Mouse (Mus musculus): ENCODE data around the gene Ift20.

Ift20 gene

DNA sequence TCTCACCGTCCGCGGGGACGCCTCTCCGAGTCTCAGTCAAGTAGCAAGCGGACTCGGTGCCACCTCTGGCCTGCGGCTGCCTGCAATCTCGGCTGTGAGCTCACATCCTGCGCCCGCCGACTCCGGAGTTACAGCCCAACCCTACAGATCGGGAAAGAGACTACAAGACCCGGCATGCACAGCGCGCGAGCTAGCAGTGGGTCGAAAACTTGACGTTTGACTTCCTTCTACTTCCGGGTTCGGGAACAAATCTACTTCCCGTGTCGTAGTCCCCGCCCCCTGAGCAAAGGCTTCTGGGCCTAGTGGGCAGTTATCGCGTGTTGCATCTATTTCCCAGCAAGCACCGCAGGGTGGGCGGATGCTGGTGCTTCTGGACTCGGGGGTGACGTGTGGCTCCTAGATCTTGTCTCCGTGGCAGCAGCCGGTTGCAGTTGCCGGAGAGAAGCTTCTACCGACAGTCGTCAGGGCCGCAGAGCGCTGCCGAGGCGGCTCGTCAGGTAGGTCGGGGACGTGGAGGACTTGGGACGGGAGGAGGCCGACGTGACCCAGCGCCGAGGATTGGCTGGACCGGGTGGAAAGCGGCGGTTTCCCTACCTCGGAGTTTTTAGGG, at the start of gene Ift20, which contains the start of gene Tnfaip1:
Gene Ift20 (plus strand): TSS at position 282 of the 610 bp plus-strand sequence.
Gene Tnfaip1 (minus strand): TSS at position 253 of the 610 bp plus-strand sequence.
- peak; percentile 93 for DNase-seq (ENCODE audit: extremely low spot score, low read depth, low spot score)

DNA sequence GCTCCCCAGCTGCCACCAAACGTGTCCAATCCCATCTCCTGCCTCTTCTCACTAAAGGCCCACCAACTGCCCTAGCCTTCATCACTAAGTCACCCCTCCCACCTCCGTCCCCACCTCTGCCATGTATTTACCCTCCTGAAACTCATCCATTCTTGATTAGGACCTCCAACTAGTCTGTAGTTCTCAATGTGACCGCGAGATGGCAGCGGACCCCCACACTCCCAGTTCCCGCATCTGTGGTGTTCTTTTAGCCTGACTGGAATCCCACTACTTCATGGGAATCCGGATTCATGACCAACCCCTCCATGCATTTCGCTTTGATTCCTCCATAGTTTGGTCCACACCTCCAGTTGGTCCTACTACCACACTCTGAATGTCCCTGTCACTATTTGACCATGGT, 48.0 kb upstream of the Ift20 start:
- DNase-seq (ENCODE audit: extremely low spot score, low read depth, low spot score), result no peak

DNA sequence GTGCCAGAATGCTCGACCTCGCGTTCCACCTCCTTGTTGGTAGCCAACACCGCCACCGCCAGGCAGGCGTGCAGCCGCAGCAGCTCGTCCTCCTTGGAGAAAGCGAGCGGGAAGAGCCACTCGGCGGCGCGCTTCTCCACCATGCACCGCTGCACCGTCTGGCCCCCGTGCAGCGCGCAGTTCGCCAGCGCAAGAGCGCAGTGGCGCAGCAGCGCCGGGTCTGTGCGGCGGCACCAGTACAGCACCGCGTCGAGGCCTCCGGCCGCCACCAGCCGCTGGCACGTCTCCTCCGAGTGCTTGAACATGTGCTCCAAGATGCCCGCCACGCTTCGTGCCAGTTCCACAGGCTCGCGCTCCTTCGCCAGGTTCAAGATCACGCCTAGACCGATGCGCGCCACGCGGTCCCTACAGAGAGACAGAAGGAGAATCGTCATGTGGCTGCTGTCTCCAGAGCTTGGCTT, 45.4 kb upstream of the Ift20 start:
- no peak for DNase-seq (ENCODE audit: extremely low spot score, low read depth, low spot score)

DNA sequence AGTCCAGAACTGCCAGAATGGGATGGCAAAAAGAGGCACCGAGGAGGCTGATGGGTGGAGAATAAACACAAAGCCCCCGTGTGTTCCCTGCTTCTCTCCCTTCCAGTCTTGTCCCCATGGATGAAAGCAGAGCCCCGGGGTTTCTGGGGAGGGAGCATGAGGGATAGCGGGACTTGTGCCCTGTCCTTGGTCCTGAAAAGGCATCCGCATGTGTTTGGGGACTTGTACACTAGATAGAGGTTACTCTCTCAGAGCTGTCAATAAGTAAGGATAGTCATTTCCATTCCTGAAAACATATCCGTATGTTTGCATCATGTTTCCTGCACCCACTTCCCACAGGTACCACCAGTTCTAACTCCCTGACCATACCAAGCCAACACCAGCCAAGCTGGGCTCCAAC, 40.3 kb upstream of the Ift20 start:
- DNase-seq (ENCODE audit: extremely low spot score, low read depth, low spot score), result peak; percentile 44

DNA sequence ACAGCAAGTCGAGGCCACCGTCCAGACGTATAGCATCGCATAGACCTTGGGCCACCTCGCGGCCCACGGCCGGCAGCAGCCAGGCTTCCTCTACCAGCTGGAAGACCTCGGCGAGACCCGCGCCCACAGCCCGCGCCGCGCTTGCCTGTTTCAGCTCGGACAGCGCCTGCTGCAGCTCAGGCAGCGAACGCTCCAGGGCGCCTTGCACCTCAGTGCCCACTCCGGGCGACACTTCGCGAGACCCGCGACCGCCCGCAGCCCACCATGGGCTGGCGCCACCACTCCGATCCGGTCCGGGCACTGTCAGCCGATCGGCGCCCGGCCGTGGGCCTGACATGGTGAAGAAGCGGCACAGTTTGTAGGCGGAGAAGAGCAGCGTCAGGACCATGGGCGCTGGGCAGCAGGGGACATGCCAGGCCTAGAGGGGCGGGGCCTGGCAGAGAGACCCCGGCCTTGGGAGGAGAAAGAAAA, 39.1 kb upstream of the Ift20 start:
- no peak for DNase-seq (ENCODE audit: extremely low spot score, low read depth, low spot score)

DNA sequence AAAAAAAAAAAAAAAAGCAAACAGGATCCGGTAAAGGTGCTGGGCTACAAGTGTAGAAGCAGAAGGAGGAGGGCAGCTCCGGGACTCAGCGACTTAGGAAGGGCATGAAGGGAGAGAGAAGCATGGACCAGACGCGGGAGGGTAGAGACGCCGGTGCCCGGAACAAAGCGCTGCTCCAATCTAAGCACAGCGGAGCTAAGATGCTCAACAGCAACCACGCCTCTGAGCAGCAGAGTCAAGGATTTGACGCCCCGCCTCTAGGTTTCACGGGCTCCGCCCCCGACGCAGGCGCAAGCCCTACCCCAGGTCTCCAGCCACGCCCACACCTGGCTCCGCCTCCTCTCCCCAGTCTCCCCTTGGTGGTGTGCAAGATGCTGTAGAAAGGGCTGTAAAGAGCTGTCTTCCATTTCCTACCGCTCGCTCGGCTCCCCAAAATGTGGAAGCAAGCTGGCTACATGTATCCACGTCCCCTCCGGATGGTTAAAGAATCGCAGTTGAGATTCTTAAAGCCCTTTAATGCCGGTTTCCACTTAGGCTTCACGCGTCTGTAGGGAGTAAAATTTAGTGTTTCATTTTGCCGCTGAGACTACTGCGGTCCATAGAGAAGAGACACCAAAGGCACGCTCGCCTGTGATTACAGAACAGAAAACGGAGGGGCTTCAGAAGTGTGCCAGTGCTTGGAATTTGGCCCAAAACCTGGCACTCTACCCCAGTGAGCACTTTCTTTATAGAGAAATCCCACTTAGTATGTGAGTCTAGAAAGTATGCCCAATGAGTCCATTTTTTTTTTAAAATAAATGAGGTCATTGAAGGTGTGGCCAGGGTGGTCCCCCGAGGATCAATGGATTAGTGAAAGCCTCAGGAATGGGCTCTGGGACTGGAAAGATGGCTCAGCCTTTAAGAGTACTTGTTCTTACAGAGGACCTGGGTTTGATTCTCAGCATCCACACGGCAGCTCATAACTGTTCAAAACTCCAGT, 38.3 kb upstream of the Ift20 start, which contains the start of gene Sarm1:
Gene Sarm1 (minus strand): TSS at position 211 of the 979 bp plus-strand sequence.
- peak; percentile 91 for DNase-seq (ENCODE audit: extremely low spot score, low read depth, low spot score)

DNA sequence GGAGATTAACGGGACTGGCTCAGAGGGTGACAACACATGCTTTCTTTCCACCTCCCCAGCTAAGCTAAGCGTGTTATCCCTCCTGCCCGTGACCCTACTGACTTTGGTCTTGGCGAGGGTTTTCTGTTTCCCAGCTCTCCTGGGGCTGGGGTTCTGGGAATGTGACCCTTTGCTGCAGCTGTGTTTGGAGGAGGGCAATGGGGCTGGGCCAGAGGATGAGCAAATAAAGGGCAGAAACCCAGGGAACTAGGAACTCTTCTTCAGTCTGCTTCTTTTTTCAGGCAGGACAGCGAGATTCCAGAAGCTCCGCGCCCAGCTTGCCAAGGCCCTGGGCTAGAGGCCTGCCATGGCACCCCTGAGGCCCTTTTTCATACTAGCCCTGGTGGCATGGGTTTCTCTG, 37.2 kb upstream of the Ift20 start, which contains the start of gene Vtn:
Gene Vtn (plus strand): TSS at position 88 of the 400 bp plus-strand sequence.
- DNase-seq (ENCODE audit: extremely low spot score, low read depth, low spot score), result no peak

DNA sequence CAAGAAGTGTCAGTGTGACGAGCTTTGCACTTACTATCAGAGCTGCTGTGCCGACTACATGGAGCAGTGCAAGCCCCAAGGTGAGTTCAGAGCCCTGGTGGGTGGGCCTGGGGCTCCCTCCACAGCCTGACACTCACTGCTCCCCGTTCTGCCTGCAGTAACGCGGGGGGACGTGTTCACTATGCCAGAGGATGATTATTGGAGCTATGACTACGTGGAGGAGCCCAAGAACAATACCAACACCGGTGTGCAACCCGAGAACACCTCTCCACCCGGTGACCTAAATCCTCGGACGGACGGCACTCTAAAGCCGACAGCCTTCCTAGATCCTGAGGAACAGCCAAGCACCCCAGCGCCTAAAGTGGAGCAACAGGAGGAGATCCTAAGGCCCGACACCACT, 36.6 kb upstream of the Ift20 start:
- DNase-seq (ENCODE audit: extremely low spot score, low read depth, low spot score), result no peak

DNA sequence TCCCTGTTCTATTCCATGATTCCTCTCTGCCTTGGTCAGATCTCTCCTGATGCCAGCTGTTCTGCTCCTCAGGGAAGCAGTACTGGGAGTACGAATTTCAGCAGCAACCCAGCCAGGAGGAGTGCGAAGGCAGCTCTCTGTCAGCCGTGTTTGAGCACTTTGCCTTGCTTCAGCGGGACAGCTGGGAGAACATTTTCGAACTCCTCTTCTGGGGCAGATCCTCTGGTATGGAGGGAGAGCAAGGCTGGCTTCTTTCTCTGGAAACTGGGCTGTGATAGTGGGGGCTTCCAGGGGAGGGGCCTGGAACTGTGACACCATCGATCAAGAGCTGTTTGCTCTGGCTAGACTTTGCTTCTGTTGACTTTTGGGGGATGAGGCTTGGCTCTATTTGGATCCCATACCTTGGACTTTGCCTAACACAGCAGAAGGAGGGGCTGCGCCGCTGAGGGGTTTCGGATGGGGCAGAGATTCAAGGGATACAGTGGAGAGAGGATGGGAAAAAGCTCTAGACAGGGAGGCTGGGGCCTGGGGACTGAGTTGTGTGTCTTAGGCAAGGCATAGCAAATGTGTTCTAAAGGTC, 35.4 kb upstream of the Ift20 start:
- DNase-seq (ENCODE audit: extremely low spot score, low read depth, low spot score), result no peak

DNA sequence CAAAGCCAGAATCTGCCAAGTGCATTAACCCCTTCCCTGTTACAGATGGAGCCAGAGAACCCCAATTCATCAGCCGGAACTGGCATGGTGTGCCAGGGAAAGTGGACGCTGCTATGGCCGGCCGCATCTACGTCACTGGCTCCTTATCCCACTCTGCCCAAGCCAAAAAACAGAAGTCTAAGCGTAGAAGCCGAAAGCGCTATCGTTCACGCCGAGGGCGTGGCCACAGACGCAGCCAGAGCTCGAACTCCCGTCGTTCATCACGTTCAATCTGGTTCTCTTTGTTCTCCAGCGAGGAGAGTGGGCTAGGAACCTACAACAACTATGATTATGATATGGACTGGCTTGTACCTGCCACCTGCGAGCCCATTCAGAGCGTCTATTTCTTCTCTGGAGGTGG, 34.6 kb upstream of the Ift20 start:
- DNase-seq (ENCODE audit: extremely low spot score, low read depth, low spot score), result no peak

DNA sequence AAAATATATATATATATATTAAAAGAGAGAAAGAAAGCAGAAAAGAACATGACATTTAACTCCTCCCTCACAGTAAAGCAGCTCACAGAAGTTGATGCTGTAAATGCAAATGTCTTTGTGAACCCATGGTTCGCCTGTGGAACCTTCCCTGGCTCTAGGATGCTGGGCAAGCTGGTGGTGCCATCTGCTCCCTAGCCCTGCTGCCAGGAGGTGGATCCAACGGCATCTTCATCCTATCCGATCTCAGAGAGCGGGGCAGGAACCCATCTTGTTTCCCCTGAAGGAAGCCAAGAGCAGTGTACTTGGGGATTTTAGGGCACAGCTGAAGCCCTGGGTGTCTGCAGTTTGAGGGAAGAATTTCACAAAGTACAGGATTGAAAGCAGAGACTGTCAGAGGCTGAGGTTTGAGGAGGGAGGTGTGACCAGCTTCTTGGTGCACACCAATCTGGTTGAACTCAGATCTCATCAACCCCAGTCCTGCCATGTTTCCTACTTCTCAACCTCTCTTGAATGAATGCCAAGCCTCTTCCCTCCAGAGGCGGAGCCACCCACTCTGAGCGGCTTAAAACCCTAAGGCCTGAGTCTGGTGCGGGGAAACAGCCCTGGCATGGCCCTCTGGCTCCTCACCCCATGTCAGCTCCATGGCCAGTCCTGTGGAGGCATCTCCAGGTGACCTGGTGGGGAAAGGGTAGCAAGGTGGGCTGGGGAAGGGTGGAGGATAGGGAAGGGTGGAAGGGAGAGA, 33.1 kb upstream of the Ift20 start, which contains the start of gene Sebox:
Gene Sebox (plus strand): TSS at position 539 of the 742 bp plus-strand sequence.
- DNase-seq (ENCODE audit: extremely low spot score, low read depth, low spot score), result no peak

DNA sequence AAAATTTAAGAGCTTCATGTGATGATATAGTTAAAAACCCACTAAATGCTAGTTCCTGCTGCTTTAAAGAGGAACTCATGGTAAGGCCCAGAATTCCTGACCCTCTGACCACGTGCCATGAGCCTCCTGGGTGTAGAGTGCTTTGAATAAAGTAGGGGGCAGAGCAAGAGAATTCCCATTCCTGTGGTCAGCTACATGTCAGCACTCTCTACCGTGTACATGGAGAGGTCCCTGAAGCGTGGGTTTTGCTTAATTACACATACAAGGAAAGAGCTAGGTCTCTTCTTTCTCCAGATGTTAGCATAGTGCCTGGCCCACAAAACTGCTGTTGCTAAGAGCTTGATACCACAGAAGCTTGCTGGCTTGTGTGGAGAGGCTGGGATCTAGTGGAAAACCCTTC, 30.7 kb upstream of the Ift20 start:
- no peak for DNase-seq (ENCODE audit: extremely low spot score, low read depth, low spot score)

DNA sequence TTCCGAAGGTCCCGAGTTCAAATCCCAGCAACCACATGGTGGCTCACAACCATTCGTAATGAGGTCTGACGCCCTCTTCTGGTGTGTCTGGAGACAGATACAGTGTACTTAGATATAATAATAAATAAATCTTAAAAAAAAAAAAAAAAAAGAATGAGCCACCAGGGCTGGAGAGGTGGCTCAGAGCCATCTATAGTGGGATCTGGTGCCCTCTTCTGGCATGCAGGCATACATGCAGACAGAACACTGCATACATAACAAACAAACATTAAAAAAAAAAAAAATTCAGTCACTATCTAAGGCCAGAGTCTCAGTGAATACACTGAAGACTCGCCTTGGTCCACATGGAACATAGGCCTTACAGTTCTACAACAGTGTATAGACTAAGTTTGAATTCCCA, 27.0 kb upstream of the Ift20 start:
- no peak for DNase-seq (ENCODE audit: extremely low spot score, low read depth, low spot score)

DNA sequence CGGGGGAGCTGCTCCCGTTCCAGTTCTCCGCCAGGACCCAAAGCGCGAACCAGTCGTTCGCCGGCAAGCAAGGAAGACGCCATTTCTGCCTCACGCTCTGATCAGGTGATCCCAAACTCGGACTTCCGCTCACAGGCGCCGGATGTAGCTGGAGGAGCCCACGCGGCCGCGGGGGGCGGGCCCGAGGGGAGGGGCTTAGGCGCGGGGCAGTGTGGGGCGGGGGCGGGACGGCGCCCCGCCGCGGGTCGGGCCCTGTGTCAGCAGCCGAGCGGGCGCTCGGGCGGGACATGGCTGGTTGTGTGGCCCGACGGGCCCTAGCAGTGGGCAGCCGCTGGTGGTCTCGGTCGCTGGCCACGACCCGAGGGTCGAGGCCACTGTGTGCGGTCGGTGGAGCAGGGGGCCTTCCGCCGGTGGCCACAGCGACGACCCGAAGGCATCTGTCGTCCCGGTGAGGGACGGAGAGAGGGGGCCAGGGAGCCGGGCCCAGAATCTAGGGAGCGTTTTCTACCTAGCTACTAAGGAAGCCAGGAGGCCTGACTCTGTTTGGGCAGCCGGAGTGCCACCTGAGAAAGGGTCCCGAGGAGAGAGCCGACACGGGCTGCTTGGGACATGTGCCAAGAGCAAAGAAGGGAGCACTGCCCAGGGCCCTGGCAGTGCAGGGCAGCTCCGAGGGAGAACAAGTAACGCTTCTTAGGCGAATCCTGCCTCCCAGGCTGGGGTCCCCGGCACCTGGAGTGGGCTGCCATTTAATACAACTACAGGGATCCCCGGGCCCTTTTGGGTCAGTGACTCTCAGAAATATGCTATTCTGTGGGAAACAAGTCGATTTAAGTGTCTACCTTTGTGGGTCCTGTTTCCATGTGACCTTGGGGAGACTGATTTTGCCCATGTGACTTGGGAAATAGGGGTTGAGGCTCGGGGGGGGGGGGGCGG, 23.9 kb upstream of the Ift20 start, which contains the start of the genes Tmem199 and Poldip2:
Gene Tmem199 (minus strand): TSS at position 148 of the 933 bp plus-strand sequence.
Gene Poldip2 (plus strand): TSS at position 169 of the 933 bp plus-strand sequence.
- DNase-seq (ENCODE audit: extremely low spot score, low read depth, low spot score), result peak; percentile 62

DNA sequence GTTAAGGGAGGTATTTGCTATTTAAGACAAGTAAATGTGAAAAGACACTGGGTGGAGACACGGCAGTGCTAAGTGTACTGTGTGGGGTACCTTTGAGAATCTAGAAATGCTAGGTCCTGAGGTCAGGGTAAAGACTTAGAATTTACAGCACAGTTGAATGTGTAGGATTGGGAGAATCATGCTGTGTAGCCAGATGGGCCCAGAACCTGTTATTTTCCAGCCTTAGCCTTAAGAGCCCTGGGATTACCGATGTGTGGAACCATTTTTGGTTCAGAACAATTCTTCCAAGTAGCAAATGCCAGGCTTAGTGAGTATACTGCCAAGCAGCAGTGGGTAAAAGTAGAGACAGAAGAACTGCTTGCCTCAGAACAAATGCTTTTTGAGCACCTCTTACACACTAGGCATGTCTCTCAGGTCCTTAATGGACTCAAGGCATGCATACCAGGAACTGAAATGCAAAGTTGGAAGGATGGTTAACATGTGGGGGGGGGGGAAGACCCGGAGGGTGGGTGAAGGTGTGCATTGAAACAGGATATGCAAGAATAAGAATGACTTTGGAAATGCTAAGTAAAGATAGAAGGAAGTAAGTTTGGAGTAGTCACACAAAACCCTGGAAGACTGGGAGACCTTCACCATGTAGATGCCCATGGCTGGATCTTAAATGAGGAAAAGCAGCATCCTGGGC, 22.9 kb upstream of the Ift20 start:
- no peak for DNase-seq (ENCODE audit: extremely low spot score, low read depth, low spot score)

DNA sequence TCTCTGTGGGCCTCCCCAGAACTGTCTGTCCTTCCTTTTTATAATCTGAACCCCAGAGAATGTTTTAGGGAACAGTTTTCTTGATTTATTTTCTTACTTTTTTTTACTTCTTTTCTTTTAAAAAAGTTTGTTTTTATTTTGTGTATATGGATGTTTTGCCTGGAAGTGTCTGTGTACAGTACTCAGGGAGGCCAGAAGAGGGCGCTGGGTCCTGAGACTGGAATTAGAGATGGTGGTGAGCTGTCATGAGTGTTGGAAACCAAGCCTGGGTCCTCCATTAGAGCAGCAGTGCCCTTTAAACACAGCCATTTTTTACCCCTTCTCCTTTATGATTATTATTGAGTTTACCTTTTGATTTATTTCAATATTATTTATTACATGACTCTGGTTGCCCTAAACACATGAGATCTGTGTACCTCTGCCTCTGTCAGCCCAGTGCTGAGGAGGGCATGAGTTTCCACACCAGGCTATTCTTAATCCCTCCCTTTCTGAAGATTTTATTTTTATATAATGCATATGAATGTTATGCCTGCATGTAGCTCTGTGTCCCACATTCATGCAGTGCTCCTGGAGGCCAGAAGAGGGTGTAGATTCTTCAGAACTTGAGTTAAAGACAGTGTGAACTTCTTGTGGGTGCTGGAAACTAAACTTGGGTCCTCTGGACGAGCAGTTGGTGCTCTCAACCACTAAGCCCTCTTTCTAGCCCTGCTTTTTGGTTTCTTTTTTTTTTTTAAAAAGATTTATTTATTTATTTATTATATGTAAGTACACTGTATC, 20.4 kb upstream of the Ift20 start:
- no peak for DNase-seq (ENCODE audit: extremely low spot score, low read depth, low spot score)

DNA sequence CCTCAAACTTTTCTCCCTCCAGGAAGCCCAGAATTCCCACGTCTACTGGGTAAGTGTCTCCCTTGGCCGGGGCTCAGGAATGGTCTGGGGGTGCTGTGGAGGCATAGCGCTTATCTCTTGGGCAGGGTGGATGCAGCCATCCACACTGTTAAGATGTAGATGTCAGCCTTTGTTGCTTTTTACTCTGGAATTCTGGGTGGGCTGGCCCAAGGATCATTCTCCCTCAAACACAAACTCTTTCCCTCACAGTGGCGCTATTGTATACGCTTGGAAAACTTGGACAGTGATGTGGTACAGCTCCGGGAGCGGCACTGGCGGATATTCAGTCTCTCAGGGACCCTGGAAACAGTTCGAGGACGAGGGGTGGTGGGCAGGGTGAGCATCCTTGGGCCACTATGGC, 17.2 kb upstream of the Ift20 start:
- no peak for DNase-seq (ENCODE audit: extremely low spot score, low read depth, low spot score)

DNA sequence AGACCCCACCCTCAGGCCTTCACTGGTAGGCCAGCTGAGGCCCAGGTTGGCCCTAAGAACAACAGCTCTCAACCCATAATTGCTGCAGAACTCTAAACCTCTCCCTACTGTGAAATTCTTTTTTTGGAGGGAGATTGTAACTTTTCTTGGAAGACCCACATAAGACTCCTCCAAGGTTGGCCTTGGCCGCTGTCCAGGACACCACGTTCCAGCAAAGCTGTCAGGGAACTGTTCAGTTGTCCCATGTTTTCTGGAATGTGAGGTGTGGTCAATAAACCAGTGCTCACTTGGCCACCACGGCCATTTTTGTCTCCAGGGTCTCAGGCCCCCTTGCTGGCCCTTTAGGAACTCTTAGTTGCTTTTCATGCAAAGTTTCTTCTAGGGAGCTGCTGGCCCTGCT, 14.3 kb upstream of the Ift20 start:
- DNase-seq (ENCODE audit: extremely low spot score, low read depth, low spot score), result no peak
